Mouse (Mus musculus): Measurements from ENCODE around the gene Aldob. TPM values are rescaled to one million over a fixed set of nuclear protein-coding genes. Genes with fewer than 3 reads are reported as not detected.

The Aldob gene
- 1 to 10 TPM; 1.9 to 2.1 TPM for total RNA-seq (2021)

DNA sequence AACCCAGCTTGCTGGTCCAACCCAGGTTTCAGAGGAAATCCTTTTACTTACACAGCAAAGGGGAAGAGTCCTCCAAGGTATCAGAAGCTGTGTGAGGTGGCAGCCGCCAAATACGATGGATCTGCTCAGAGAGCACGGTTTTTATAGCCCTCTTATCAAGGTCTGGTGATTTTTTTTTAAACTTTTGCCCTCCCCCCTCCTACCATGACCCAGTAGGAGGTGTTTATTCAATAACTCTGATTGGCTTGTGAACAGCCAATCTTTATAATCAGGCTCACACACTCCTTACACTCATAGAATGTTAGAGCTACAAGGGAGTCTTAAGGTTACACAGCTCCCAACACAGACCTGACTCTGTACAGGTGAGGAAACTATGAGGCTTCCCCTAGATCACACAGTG lies at the start of gene Aldob:
Gene Aldob (minus strand): TSS at position 164 of the 400 bp plus-strand sequence.
- no peak for DNase-seq

DNA sequence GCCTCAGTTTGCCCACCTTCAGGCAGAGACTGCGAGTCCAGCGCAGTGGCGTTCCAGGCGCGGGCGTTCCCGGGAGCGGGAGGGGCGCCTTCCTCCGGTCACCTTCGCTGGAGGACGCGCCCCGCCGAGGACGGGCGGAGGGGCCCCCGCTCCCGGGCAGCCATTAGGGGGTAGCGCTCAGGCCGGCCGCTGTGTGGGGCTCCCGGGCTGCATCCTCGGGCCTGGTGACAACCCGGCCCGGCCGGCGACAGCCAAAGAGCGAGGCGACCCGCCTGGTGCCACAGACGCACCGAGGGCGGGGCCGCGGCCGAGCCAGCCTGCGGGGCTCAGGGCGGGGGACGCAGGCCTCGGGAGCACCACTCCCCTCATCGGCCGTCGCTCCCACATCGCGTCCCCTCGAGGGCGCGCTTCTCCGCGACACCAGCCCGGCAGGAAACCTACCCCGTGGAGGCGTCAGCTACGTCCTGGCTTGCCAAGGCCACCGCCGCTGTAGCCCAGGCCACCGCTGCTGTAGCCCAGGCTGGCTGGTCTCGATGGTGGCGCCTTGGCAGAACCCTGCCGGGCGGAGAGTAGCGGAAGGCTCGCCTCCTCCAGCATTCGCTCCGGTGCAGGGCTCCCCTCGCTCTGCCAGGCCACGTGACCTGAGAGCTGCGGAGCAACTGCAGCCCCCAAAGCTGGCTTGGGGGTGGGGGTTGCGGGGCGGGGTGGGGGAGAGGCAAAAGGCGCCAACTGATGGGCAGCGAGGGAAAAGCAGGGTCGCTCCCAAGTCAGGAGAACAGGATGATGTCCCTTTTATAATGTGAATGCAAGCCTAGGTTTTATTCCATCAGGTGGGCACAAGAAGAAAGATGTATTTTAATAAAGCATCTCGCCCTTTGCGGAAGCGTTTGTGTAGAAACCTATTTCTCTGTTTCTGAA lies 48.1 kb upstream of the Aldob start, which contains the start of gene Tmem246:
Gene Tmem246 (minus strand): TSS at position 694 of the 918 bp plus-strand sequence.
- peak; percentile 78 to 81 for DNase-seq

DNA sequence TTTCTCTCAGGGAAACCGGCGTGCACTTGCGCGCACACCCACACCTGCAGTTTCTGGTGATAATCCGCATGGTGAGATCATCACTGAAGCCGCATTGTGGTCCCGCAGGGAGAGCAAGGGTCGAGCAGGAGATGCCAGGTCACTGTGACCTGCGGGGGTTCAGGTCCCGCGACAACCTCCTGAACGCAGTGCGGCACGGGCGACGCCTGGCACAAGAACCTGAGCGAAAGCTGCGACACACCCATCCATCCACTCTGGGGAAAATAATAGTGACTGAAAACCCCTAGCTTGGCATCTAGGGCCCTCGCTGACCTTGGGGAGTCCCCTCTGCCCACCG lies 47.5 kb upstream of the Aldob start:
- DNase-seq, result peak in 1 of 2 experiments; percentile 38

DNA sequence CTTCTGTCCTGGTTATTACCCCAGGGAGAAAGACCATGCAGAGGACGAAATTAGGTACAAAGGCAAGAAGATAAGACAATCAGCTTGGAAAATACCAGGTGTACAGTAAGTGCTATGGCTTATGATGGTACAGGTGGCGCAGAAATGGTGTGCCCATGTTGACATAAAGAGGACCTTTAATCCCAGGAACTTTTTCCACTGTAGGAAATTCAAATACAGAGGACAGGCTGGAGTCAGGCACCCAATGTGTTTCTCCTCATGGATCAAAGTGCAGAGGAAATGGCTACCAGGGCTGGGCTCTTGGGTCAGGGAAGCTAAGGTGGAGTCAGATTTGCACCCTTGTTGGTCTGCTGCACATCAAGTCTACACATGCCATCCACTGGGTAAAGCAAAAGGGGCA lies 40.8 kb upstream of the Aldob start:
- no peak for DNase-seq

- no peak for DNase-seq
Measured at GRCm38 (mm10) chr4:49586811-49587210, 37.5 kb upstream of the Aldob start.

GRCm38 (mm10) chr4:49585524-49586101 lies 36.3 kb upstream of the Aldob start:
- DNase-seq, result peak; percentile 18 to 23

DNA sequence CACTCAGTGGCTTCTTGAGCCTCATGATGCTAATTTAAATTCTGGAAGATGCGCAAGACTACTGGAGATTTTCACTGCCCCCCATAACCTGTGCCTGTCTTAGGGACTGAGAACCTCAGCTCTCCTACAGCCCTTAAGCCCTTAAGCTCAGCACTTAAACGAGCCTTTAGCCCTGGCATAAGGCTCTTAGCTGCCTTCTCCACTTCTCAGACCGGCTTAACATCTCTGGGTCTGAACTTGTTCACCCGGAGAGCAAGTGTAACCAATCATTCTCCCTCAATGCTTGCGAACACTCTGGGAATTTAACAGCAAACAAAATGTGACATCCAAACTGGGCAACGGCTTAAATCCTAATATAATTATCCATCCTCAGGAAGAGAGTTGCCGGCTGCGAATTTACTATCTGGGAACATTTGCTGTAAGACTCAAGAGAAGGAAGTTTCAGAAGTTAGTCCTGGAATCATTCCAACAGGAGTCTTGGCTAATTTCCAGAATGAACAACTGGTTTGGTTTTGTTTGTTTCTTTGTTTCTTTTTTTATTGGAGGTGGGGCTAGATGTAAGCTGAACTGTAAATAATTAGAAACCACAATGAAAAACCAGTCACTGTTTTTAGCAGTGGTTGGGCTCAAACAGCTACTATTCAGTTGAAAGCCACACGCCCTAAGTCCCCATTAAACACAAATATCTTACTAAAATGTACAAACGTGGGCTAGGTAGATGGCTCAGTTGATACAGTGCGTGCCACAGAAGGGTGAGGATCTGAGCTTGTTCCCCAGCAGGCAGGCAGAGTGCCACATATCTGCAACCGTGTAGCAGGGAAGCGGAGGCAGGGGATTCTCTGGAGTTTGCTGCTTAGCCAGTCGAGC lies 34.9 kb upstream of the Aldob start:
- DNase-seq, result peak; percentile 28 to 41

DNA sequence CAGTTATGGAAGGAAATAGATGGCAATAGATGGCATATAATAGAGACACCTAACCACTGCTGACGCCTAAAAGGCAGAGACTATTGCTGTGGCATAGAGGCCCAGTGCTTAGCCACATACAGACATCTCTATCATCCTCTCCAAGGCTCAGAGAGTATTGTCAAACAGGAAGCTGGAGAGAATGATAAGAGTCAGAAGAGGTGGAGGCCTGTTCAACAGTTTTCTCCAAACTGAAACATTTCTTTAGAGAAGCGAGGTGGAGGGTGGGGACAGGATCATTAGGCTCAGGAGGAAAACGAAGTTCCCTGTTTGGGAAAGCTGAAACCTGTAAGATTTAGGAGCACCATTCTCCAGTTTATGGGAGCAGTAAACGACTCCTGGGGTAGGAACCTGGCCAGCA lies 31.9 kb upstream of the Aldob start:
- no peak for DNase-seq

DNA sequence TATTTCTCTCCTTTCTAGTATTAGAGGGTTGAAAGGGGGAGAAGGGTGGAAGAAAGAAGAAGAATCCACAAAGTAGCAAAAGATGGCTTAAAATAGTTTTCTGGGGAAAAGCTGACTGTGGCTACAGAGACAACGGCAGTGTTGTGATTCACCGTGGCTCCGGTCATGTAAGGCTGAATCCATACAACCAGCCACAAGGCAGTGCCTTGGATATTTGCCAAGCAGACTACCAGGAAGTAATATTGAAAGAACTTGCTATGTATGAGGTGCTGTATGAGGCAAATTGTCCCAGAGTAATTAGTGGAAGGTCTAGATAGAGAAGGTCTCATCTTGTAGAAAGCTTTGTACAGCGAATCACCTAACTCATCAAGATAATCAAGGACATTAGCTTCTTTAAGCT lies 22.8 kb upstream of the Aldob start:
- no peak for DNase-seq

- peak; percentile 37 to 52 for DNase-seq
Measured at GRCm38 (mm10) chr4:49567613-49568012, 18.3 kb upstream of the Aldob start.

DNA sequence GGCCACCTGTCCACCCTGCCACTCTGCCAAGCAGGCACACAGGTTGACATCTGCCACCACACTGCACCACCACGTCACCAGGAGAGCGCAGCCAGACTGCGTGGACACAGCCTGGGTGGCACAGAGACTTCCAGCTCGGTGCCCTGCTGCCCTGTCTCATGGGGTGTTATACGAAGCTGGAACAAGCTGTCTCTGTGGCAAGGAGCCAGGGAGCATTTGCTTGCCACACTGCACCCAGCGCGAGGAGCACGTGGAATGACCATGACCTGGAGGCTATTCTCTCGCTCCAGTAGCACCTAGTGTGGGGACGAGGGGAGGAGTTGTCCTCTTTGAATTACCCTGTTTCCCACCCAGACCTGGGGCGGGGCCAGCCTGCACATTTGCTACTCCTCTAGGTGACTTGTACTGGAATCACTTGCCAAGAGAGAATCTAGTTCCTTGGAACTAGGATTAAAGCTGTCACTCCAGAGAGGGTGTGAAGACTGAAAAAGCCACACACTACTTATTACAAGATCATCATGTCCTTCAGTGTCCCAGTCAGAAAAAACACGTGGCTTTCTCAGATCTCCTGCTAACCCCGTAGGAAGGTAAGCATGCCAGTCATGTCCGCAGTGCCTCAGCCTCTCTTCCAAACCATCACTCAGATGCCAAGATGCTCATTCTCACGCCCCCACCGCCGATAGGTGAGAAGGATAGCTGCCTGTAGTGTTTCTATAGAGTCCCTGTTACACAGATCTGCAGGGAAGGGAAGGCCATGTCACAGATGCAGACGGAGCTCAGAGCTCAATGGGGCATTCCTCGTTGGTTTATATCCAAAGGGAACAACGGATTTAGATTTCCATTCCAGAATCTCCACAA lies 10.8 kb upstream of the Aldob start:
- peak; percentile 23 to 30 for DNase-seq

GRCm38 (mm10) chr4:49558181-49558580 lies 8.8 kb upstream of the Aldob start:
- DNase-seq, result no peak

DNA sequence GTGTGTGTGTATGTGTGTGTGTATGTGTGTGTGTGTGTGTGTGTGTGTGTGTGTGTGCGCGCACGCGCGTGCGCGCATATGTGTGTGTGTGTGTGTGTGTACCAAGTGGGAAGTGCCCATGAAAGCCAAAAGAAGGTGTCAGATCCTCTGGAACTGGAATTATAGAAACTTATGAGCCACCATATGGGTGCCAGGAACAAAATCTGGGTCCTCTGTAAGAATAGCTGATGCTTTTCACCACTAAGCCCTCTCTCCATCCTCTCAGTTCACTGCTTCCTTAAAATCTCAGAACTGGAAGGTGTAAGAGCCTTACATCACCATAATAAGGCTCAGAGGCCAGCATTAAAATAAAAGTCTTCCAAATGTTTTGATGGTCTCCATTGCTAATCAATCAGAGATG lies 8.0 kb upstream of the Aldob start:
- no peak for DNase-seq

DNA sequence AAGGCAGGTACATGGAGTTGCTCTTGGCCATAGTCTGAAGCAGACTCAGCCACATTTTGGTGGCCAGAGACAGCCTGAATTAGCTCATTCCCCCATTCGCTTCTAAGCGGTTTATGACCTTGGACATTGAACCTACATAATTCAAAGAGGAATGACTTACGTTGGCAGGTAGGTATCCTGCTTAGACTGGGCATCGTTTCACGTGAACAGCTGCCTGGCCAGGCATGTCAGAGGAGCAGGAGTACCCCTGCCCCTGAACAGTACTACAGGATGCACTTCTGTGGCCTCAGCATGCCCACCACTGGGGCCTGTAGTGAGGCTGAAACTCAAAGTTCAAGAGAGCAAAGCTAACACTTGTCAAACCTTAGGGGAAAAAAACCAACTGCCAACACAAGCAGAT lies 4.0 kb upstream of the Aldob start:
- no peak for DNase-seq

- no peak for DNase-seq
Measured at GRCm38 (mm10) chr4:49547544-49548219, 1.7 kb downstream of the Aldob start.

GRCm38 (mm10) chr4:49546873-49547543 lies 2.3 kb downstream of the Aldob start:
- DNase-seq, result no peak

- no peak for DNase-seq
Measured at GRCm38 (mm10) chr4:49546026-49546425, 3.3 kb downstream of the Aldob start.

- no peak for DNase-seq
Measured at GRCm38 (mm10) chr4:49540966-49541365, 8.4 kb downstream of the Aldob start.

DNA sequence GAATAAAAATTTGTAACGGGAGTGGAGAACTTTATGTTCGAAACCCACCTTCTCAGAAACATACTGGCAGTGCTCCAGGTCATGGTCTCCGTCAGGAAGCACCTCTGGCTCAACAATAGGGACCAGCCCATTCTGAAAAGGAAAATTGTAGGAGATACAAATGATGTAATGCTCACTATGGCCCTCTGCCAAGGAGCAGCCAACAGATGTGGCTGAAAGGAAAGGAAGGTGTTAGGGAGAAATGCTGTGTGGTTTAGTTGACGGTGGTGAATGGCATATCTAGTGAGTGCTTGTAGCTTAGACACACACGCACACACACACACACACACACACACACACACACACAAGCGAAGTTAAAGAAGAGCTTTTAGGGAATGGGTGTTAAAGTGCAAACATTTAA lies 9.7 kb downstream of the Aldob start:
- no peak for DNase-seq

DNA sequence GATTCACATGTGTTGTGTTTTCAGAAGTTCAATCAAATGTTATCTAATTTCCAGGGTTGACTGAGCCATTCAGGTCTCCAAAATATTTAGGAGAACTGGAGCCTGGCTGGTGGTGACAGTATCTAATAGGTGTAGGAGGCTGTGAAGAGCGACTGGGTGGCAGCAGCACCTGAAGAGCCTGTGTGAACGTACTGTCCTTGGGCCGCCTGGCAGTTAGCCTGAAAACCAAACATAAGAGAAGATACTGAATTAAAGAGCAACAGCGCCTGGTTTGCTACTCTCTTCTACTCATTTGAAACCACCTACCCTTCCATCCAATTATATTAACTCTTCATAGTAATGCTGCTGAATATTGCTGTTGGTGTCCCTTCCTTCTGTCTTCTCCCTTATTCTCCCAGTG lies 12.7 kb downstream of the Aldob start:
- no peak for DNase-seq
